Mouse (Mus musculus) splenic B cell, adult 2 months (primary cell): ENCODE data around the gene Shisa2.
"Not testable (repeated sequence)": the region's sequence is repeated elsewhere in the genome, so short reads cannot be mapped to it uniquely, and the experiment has no call there.

Source experiments
- DNase-seq: peaks from one replicate; pipeline ENCODE4 v3.0.0-alpha.2; 2011; ENCODE audit warnings: low read depth, low spot score
- H3K27me3 ChIP-seq: 2 replicates; pipeline ENCODE4 v1.6.1; 2012; ENCODE audit warnings: mild to moderate bottlenecking, low read length, moderate library complexity, mixed read lengths; ENCODE audit not compliant: control insufficient read depth, poor library complexity, insufficient read depth, severe bottlenecking
- H3K36me3 ChIP-seq: 2 replicates; pipeline ENCODE4 v1.6.1; 2012; ENCODE audit warnings: mild to moderate bottlenecking, low read length, moderate library complexity, mixed read lengths; ENCODE audit not compliant: control insufficient read depth, poor library complexity, insufficient read depth, severe bottlenecking

Shisa2 gene

GRCm38 (mm10) chr14:59625158-59625805 is at the start of gene Shisa2:
TSS of gene Shisa2 (plus strand) at chr14:59625308.
- Histone ChIP-seq H3K27me3 (no peaks in the 10 kb centered on the region), H3K36me3 (no peaks in the 10 kb centered on the region)
- DNase-seq, result no peak

- H3K36me3 ChIP-seq, result peaks cover 3% of the 10 kb centered on the region; the same call in 1 of the 2 replicates
- DNase-seq, result no peak
- H3K27me3 ChIP-seq, result no peaks in the 10 kb centered on the region
These were observed 48.7 kb upstream of the Shisa2 start for GRCm38 (mm10) chr14:59576385-59576784.

- Histone ChIP-seq H3K36me3 (peaks cover 15% of the 10 kb centered on the region), H3K27me3 (no peaks in the 10 kb centered on the region)
- DNase-seq, result peak; percentile 60
These were observed 34.5 kb upstream of the Shisa2 start for GRCm38 (mm10) chr14:59590614-59591013.

GRCm38 (mm10) chr14:59591901-59592300 is 33.2 kb upstream of the Shisa2 start:
- H3K36me3 ChIP-seq, result peaks cover 9% of the 10 kb centered on the region; the same call in 1 of the 2 replicates
- no peaks in the 10 kb centered on the region for H3K27me3 ChIP-seq
- DNase-seq, result no peak

GRCm38 (mm10) chr14:59592593-59592992 is 32.5 kb upstream of the Shisa2 start:
- DNase-seq, result no peak
- H3K27me3 ChIP-seq, result no peaks in the 10 kb centered on the region
- peaks cover 9% of the 10 kb centered on the region; the same call in 1 of the 2 replicates for H3K36me3 ChIP-seq

GRCm38 (mm10) chr14:59594988-59595387 is 30.1 kb upstream of the Shisa2 start:
- Histone ChIP-seq H3K27me3 (no peaks in the 10 kb centered on the region; the same call in 1 of the 2 replicates), H3K36me3 (0 out of 2 replicates have a peak, but pooled peaks cover 4% of the 10 kb centered on the region)
- no peak for DNase-seq

- DNase-seq, result peak; percentile 95
These were observed 27.5 kb upstream of the Shisa2 start, which contains the start of gene Cdadc1 for GRCm38 (mm10) chr14:59597398-59598259. TSS of gene Cdadc1 (minus strand) at chr14:59597959.

GRCm38 (mm10) chr14:59598260-59598627 is 26.9 kb upstream of the Shisa2 start:
- no peak for DNase-seq
- Histone ChIP-seq H3K27me3 (no peaks in the 10 kb centered on the region; the same call in 1 of the 2 replicates), H3K36me3 (0 out of 2 replicates have a peak, but pooled peaks cover 2% of the 10 kb centered on the region)

More at GRCm38 (mm10) chr14:59597398-59598259, 27.5 kb upstream of the Shisa2 start, which contains the start of gene Cdadc1:
- H3K27me3 ChIP-seq, result no peaks in the 10 kb centered on the region; the same call in 1 of the 2 replicates
- H3K36me3 ChIP-seq, result 0 out of 2 replicates have a peak, but pooled peaks cover 2% of the 10 kb centered on the region

GRCm38 (mm10) chr14:59604002-59604645 is 21.0 kb upstream of the Shisa2 start:
- Histone ChIP-seq H3K36me3 (no peaks in the 10 kb centered on the region), H3K27me3 (no peaks in the 10 kb centered on the region; the same call in 1 of the 2 replicates)
- DNase-seq, result peak; percentile 57

GRCm38 (mm10) chr14:59605671-59606353 is 19.3 kb upstream of the Shisa2 start:
- Histone ChIP-seq H3K27me3 (no peaks in the 10 kb centered on the region), H3K36me3 (no peaks in the 10 kb centered on the region)
- peak; percentile 80 for DNase-seq

- no peak for DNase-seq
These were observed 18.1 kb upstream of the Shisa2 start for GRCm38 (mm10) chr14:59607021-59607420.

GRCm38 (mm10) chr14:59612920-59613625 is 12.0 kb upstream of the Shisa2 start:
- peak; percentile 57 for DNase-seq
- Histone ChIP-seq H3K36me3 (no peaks in the 10 kb centered on the region), H3K27me3 (no peaks in the 10 kb centered on the region)

More at GRCm38 (mm10) chr14:59607021-59607420, 18.1 kb upstream of the Shisa2 start:
- Histone ChIP-seq H3K27me3 (no peaks in the 10 kb centered on the region), H3K36me3 (no peaks in the 10 kb centered on the region)

GRCm38 (mm10) chr14:59614149-59614548 is 11.0 kb upstream of the Shisa2 start:
- H3K36me3 ChIP-seq, H3K27me3 ChIP-seq, DNase-seq: not testable (repeated sequence)
